Mouse (Mus musculus) CD4-positive, CD25-positive, alpha-beta regulatory T cell, adult 2 months (primary cell): ENCODE data around the gene Gm42906.

Experiments
- DNase-seq: peaks from one replicate; pipeline ENCODE4 v3.0.0-alpha.2; 2012; ENCODE audit warnings: low read depth, low spot score

The Gm42906 gene

GRCm38 (mm10) chr5:151151549-151151948 is 276.4 kb downstream of the Gm42906 start:
- DNase-seq: no peak

- DNase-seq: no peak
Observed at GRCm38 (mm10) chr5:151149509-151149908, 278.5 kb downstream of the Gm42906 start.

- DNase-seq: no peak
Observed at GRCm38 (mm10) chr5:151148079-151148478, 279.9 kb downstream of the Gm42906 start.

- no peak for DNase-seq
Observed at GRCm38 (mm10) chr5:151145807-151146206, 282.2 kb downstream of the Gm42906 start.

- no peak for DNase-seq
Observed at GRCm38 (mm10) chr5:151143955-151144354, 284.0 kb downstream of the Gm42906 start.

GRCm38 (mm10) chr5:151142671-151143601 is 285.0 kb downstream of the Gm42906 start:
- DNase-seq: no peak

GRCm38 (mm10) chr5:151142241-151142640 is 285.7 kb downstream of the Gm42906 start:
- DNase-seq: no peak

GRCm38 (mm10) chr5:151137901-151138300 is 290.1 kb downstream of the Gm42906 start:
- no peak for DNase-seq

GRCm38 (mm10) chr5:151137311-151137710 is 290.7 kb downstream of the Gm42906 start:
- DNase-seq: no peak

- no peak for DNase-seq
Observed at GRCm38 (mm10) chr5:151135965-151136364, 292.0 kb downstream of the Gm42906 start.

GRCm38 (mm10) chr5:151135078-151135826 is 292.7 kb downstream of the Gm42906 start:
- DNase-seq: no peak

GRCm38 (mm10) chr5:151134202-151134601 is 293.8 kb downstream of the Gm42906 start:
- DNase-seq: no peak

- DNase-seq: no peak
Observed at GRCm38 (mm10) chr5:151133744-151134143, 294.2 kb downstream of the Gm42906 start.

GRCm38 (mm10) chr5:151129762-151130161 is 298.2 kb downstream of the Gm42906 start:
- no peak for DNase-seq

GRCm38 (mm10) chr5:151127298-151127717 is 300.7 kb downstream of the Gm42906 start:
- no peak for DNase-seq

GRCm38 (mm10) chr5:151126608-151127005 is 301.4 kb downstream of the Gm42906 start:
- no peak for DNase-seq

GRCm38 (mm10) chr5:151125985-151126607 is 301.9 kb downstream of the Gm42906 start:
- DNase-seq: no peak

- DNase-seq: no peak
Observed at GRCm38 (mm10) chr5:151117846-151118245, 310.1 kb downstream of the Gm42906 start.

GRCm38 (mm10) chr5:151116192-151116887 is 311.6 kb downstream of the Gm42906 start:
- no peak for DNase-seq

- no peak for DNase-seq
Observed at GRCm38 (mm10) chr5:151112743-151113142, 315.2 kb downstream of the Gm42906 start.

- DNase-seq: no peak
Observed at GRCm38 (mm10) chr5:151111080-151111871, 316.7 kb downstream of the Gm42906 start.
